Mouse (Mus musculus) kidney, adult 2 months (tissue): ENCODE data around the gene Rfc5.

Source experiments
- CTCF ChIP-seq: fragments of 200-500 bp; conservative IDR thresholded peaks from 2 replicates; pipeline ENCODE4 v1.5.1; 2011; ENCODE audit warnings: low read depth, mild to moderate bottlenecking, control low read depth, low read length, moderate library complexity, mixed read lengths; ENCODE audit not compliant: insufficient read depth, insufficient read length
- POLR2A ChIP-seq: fragments of 200-500 bp; IDR thresholded peaks from one replicate; pipeline ENCODE4 v1.6.1; 2011; ENCODE audit warnings: low read depth, low read length, control low read depth

- TF ChIP-seq CTCF = no peak
- TF ChIP-seq POLR2A = no peak
Measured at GRCm38 (mm10) chr5:117370592-117370991, 18.3 kb downstream of the Rfc5 start.
